Mouse (Mus musculus): ENCODE results near the gene Gpr88. TPM values are rescaled to one million over a fixed set of nuclear protein-coding genes. Genes with fewer than 3 reads are reported as not detected.
"Not testable (repeated sequence)": the region's sequence is repeated elsewhere in the genome, so short reads cannot be mapped to it uniquely, and the experiment has no call there.

The Gpr88 gene
- total RNA-seq, 2 experiments from 2014 or later = not detected

DNA sequence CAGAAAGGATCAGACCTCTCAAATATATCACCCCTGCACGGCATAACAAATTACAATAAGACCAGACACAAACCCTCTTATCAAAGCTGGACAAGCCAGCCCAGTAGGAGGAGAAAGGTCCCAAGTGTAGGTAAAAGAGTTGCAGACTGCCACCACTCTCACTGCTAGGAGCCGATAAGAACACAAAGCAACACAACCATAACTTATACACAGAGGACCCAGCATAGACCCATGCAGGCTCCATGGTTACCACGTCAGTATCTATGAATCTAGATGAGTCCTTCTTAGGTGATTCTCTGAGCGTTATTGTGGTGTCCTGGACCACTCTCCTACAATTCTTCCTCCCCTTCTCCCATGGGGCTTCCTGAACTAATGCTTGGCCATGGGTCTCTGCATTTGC, 24.0 kb downstream of the Gpr88 start:
- no peak overlapping the region for H3K27ac ChIP-seq
- no peak for TF ChIP-seq CTCF (IDR thresholded peaks at IDR 0.05)
- intact Hi-C loops (cut with DNase I) = no loop called here
- no peak overlapping the region for H3K4me3 ChIP-seq
- no peak for DNase-seq

- intact Hi-C loops (cut with DNase I) = no loop called here
- DNase-seq = no peak
- TF ChIP-seq CTCF (IDR thresholded peaks at IDR 0.05) = no peak
- H3K4me3 ChIP-seq = no peak overlapping the region
- H3K27ac ChIP-seq = no peak overlapping the region
Measured at GRCm38 (mm10) chr3:116228360-116229245, 24.7 kb downstream of the Gpr88 start.

DNA sequence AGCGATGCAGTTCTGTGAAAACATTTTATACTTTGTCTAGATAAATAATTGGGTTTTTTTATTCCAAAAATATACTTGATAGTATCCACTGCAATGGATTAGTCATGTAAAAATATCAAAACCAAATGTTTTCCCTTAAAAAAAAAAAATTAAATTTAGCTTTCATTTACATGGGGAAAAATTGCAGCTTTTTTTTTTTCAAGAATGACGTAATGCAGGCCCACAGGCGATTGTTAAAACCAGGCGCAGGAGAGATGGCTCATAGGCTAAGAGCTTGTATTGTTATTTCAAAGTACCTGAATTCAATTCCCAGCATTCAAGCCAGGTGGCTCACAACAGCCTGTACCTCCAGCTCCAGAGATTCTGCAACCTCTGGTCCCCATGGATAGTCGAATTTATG, 25.9 kb downstream of the Gpr88 start:
- no peak for DNase-seq
- no peak overlapping the region for H3K4me3 ChIP-seq
- no peak overlapping the region for H3K27ac ChIP-seq
- TF ChIP-seq CTCF (IDR thresholded peaks at IDR 0.05) = no peak
- intact Hi-C loops (cut with DNase I) = no loop called here

GRCm38 (mm10) chr3:116226915-116227314, 26.4 kb downstream of the Gpr88 start:
- TF ChIP-seq CTCF (IDR thresholded peaks at IDR 0.05) = no peak
- no peak overlapping the region for H3K4me3 ChIP-seq
- no peak overlapping the region for H3K27ac ChIP-seq
- intact Hi-C loops (cut with DNase I) = no loop called here
- DNase-seq = no peak

GRCm38 (mm10) chr3:116222511-116223243, 30.6 kb downstream of the Gpr88 start:
- TF ChIP-seq CTCF (IDR thresholded peaks at IDR 0.05) = no peak
- Histone ChIP-seq H3K27ac (no peak overlapping the region), H3K4me3 (peak overlapping the region; percentile 63)
- intact Hi-C loops (cut with DNase I) = no loop called here
- no peak for DNase-seq

- H3K4me3 ChIP-seq = no peak overlapping the region
- H3K27ac ChIP-seq = no peak overlapping the region
- intact Hi-C loops (cut with DNase I) = no loop called here
- no peak for DNase-seq
- TF ChIP-seq CTCF (IDR thresholded peaks at IDR 0.05) = no peak
Measured at GRCm38 (mm10) chr3:116221686-116222010, 31.7 kb downstream of the Gpr88 start.

DNA sequence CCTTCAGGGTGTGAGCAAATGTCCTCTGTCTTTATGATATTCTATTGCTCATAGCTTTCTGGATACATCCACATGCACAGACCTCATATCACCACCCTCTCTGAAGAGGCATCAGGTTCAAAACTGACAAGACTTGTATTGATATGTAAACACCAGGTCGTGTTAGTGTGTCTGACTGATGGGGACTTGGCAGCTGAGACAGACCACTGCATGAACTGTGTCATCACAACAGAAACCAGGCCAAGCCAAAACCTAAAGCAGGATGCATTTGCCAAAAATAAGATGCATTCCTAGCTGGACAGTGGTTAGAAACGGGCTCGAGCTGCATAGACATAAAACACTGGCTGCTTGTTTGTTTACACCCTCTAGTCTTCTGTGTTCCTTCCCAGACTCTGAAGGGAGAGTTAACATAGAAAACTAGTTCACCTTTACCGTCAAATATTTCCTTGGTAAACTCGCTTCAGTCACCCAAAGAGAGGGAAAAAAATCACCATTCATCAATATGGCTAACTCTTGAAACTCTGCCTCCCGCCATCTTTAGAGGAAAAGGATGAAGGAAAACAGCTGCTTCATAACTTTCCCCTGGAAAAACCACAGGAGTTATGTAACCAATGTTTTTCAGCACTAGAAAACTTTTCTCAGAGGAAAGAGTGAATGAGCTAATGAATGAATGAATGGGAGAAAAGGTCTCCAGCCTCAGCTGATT, 32.2 kb downstream of the Gpr88 start:
- TF ChIP-seq CTCF (IDR thresholded peaks at IDR 0.05) = no peak

DNA sequence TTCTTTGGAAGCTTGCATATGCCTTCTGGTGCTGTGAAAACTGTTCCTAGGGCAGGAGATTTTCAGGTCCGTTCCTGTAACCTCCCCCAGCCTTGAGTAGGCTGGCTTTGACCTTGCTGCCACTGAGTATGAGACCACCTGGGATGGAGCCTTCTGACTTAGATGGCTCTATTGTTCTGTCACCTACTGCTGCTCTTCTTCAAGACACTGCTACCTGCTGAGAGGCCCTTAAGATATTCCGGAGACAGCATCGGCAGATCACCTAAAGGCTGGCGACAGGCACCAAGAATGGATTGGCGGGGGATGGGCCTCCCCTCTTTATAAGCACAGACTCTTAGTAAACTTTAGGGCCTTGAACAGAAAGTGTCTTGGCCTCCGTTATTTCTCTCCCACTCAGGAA, 35.9 kb downstream of the Gpr88 start:
- not testable (repeated sequence) for DNase-seq, H3K27ac ChIP-seq, H3K4me3 ChIP-seq
- intact Hi-C loops (cut with DNase I) = loop anchor here (10.0 kb wide), 1 partner anchor 183 kb away; no protein-coding TSS in a partner anchor

More for the DNA sequence above, 32.2 kb downstream of the Gpr88 start:
- no peak overlapping the region for H3K4me3 ChIP-seq
- no peak for DNase-seq
- intact Hi-C loops (cut with DNase I) = no loop called here
- H3K27ac ChIP-seq = no peak overlapping the region

DNA sequence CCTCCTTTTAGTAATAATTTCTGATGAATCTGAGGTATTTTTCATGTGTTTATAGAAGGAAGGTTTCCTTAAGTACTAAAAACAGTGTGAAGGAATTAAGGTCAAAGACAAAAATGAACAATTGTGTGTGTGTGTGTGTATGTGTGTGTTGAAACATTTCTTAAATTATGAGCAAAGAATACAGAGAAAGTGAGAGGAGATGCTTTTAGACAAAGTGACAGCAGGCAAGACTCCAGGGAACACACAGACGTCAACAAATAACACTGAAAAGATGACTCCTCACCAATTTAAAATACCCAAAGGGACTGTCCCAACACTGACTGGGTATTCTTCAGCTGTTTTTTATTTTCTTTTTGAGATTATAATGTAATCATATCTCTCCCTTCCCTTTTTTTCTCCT, 37.0 kb downstream of the Gpr88 start:
- TF ChIP-seq CTCF (IDR thresholded peaks at IDR 0.05) = no peak
- DNase-seq = no peak
- intact Hi-C loops (cut with DNase I) = loop anchor here (10.0 kb wide), 1 partner anchor 181 kb away; no protein-coding TSS in a partner anchor
- Histone ChIP-seq H3K4me3 (no peak overlapping the region), H3K27ac (no peak overlapping the region)

GRCm38 (mm10) chr3:116211639-116212038, 41.7 kb downstream of the Gpr88 start:
- no peak for DNase-seq
- TF ChIP-seq CTCF (IDR thresholded peaks at IDR 0.05) = no peak
- H3K4me3 ChIP-seq = no peak overlapping the region
- H3K27ac ChIP-seq = peak overlapping the region; percentile 53; the same call in 1 of the 2 replicates
- intact Hi-C loops (cut with DNase I) = loop anchor here (10.0 kb wide), 1 partner anchor 177 kb away; no protein-coding TSS in a partner anchor

DNA sequence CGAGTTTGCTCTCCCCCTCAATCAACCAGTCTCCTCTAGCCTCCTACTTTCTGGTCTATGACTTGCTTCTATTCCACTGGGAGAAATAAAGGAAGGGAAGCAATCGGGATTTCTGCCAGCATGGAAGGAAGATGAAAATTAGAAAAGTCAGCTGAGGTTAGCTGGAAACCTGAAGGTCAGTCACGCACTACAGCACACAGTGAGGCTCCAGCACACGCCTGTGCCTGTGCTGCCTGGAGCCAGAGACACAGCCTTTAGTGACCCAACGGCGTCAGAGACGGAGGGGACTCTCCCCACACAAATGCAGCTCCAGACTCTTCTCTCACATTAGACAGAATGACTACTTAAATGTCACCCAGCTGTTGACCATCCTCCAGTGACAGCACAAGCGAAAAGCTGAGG, 42.6 kb downstream of the Gpr88 start:
- H3K27ac ChIP-seq = peak overlapping the region; percentile 53

GRCm38 (mm10) chr3:116209214-116209613, 44.1 kb downstream of the Gpr88 start:
- TF ChIP-seq CTCF (IDR thresholded peaks at IDR 0.05) = peak; percentile 55
- intact Hi-C loops (cut with DNase I) = no loop called here
- DNase-seq = peak; percentile 26
- Histone ChIP-seq H3K4me3 (no peak overlapping the region), H3K27ac (no peak overlapping the region)

More for the DNA sequence above, 42.6 kb downstream of the Gpr88 start:
- no peak for TF ChIP-seq CTCF (IDR thresholded peaks at IDR 0.05)
- H3K4me3 ChIP-seq = peak overlapping the region; percentile 28; the same call in 1 of the 2 replicates
- DNase-seq = no peak
- intact Hi-C loops (cut with DNase I) = loop anchor here (10.0 kb wide), 1 partner anchor 176 kb away; no protein-coding TSS in a partner anchor

Measured in gastrocnemius, adult 2 months (tissue).